Mouse (Mus musculus) cortical plate, adult 2 months (tissue): ENCODE measurements at regions not wholly inside any gene's neighbourhood (a gene's known extent, or its start where the extent isn't known, plus 50 kb on each side); places are given as distances from the start of the nearest gene placed in this dataset.

Source experiments
- H3K27ac ChIP-seq: fragments of 200-500 bp; 2 replicates; pipeline ENCODE4 v1.5.1; 2012; ENCODE audit warnings: low read length, control low read depth, inconsistent platforms; ENCODE audit not compliant: insufficient read depth
- H3K4me1 ChIP-seq: fragments of 200-500 bp; 2 replicates; pipeline ENCODE4 v1.6.1; 2011; ENCODE audit warnings: low read length; ENCODE audit not compliant: control insufficient read depth, insufficient read depth
- H3K4me3 ChIP-seq: fragments of 200-500 bp; 2 replicates; pipeline ENCODE4 v1.5.1; 2011; ENCODE audit warnings: mild to moderate bottlenecking, low read length, control low read depth; ENCODE audit not compliant: insufficient read depth
- CTCF ChIP-seq: fragments of 200-500 bp; IDR thresholded peaks from 2 replicates; pipeline ENCODE4 v1.5.1; 2011; ENCODE audit warnings: mild to moderate bottlenecking, control low read depth, low read length; ENCODE audit not compliant: insufficient read depth; ENCODE audit errors: extremely low read depth
- POLR2A ChIP-seq: fragments of 200-500 bp; IDR thresholded peaks from 2 replicates; pipeline ENCODE4 v1.6.1; 2011; ENCODE audit warnings: mild to moderate bottlenecking, low read length, control low read depth; ENCODE audit not compliant: insufficient read depth; ENCODE audit errors: extremely low read depth

- Histone ChIP-seq H3K27ac (peak overlapping the region; percentile 56; the same call in 1 of the 2 replicates), H3K4me1 (peaks cover 2% of the 10 kb centered on the region), H3K4me3 (no peak overlapping the region)
- TF ChIP-seq CTCF: no peak
- no peak for TF ChIP-seq POLR2A
Measured at GRCm38 (mm10) chr10:66433490-66433889, 662.4 kb upstream of the Jmjd1c start.

DNA sequence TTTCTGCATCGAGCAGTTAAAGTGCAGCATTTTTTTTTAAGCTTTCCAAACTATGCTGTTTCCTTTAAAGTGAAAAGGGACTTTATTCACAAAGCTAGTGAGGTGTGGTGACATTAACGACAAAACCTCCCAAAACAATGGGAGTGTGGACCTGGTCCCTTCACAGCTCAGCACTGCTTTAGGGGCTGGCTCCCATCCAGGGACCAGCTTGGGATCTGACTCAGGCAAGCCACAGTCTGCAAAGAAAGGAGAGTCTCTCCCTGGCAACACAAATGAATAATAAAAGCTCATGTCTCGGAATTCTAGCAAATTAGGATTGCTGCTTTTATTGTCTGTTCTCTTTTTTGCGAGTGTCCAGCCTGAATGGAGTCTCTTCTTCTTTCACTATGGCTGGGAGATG, 625.2 kb upstream of the Jmjd1c start:
- TF ChIP-seq POLR2A: no peak
- TF ChIP-seq CTCF: no peak
- H3K4me3 ChIP-seq: no peak overlapping the region

DNA sequence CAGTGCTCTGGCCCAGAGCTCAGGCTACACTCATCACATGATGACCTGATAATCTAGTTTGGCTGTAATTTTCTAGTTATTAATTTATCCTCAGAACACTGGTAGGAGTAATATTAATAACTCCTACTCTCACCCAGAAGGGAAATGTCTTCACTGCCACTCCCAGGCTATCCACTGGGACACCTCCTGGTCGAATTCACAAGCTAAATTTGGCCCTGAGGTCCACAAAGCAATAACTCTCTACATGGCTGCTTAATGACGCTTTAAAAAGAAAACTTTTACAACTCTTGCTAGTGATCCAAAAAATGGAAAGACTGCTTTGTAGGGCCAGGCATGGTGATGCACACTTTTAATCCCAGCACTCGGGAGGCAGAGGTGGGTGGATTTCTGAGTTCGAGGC, 623.9 kb upstream of the Jmjd1c start:
- H3K4me3 ChIP-seq: no peak overlapping the region

More for the DNA sequence above, 625.2 kb upstream of the Jmjd1c start:
- Histone ChIP-seq H3K27ac (no peak overlapping the region), H3K4me1 (no peaks in the 10 kb centered on the region)

GRCm38 (mm10) chr10:66475187-66475735, 620.7 kb upstream of the Jmjd1c start:
- Histone ChIP-seq H3K4me3 (no peak overlapping the region), H3K4me1 (no peaks in the 10 kb centered on the region), H3K27ac (no peak overlapping the region)
- TF ChIP-seq CTCF (no peak), POLR2A (no peak)

More for the DNA sequence above, 623.9 kb upstream of the Jmjd1c start:
- TF ChIP-seq POLR2A (no peak), CTCF (no peak)
- Histone ChIP-seq H3K4me1 (no peaks in the 10 kb centered on the region), H3K27ac (no peak overlapping the region)

DNA sequence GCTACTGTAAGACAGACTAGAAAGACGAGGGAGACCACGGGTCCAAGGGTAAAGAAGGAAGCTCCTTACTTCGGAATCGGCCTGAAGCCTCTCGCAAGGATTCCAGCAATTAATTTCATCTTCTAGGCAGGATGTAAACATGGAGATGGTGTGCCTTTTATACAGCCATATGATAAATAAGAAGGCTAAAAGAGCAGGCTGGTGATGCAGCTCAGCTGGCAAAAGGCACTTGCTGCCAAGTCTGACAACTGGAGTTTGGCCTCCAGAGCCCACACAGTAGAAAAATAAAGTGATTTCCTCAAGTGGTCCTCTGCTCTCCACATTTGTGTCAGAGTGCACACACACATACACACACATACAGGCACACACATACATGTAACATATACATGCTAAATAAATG, 605.1 kb upstream of the Jmjd1c start:
- no peak overlapping the region for H3K27ac ChIP-seq
- H3K4me1 ChIP-seq: no peaks in the 10 kb centered on the region
- no peak overlapping the region for H3K4me3 ChIP-seq
- TF ChIP-seq POLR2A (no peak), CTCF (no peak)

- H3K27ac ChIP-seq: no peak overlapping the region
Measured at GRCm38 (mm10) chr10:66491850-66492249, 604.1 kb upstream of the Jmjd1c start.

GRCm38 (mm10) chr10:66539846-66540245, 556.1 kb upstream of the Jmjd1c start:
- no peak overlapping the region for H3K4me3 ChIP-seq
- TF ChIP-seq CTCF: no peak
- no peak for TF ChIP-seq POLR2A
- no peak overlapping the region for H3K27ac ChIP-seq
- H3K4me1 ChIP-seq: no peaks in the 10 kb centered on the region

More at GRCm38 (mm10) chr10:66491850-66492249, 604.1 kb upstream of the Jmjd1c start:
- Histone ChIP-seq H3K4me1 (no peaks in the 10 kb centered on the region), H3K4me3 (no peak overlapping the region)
- no peak for TF ChIP-seq CTCF
- no peak for TF ChIP-seq POLR2A

- TF ChIP-seq CTCF (no peak), POLR2A (no peak)
- Histone ChIP-seq H3K27ac (no peak overlapping the region), H3K4me1 (no peaks in the 10 kb centered on the region), H3K4me3 (no peak overlapping the region)
Measured at GRCm38 (mm10) chr10:66546656-66547055, 549.3 kb upstream of the Jmjd1c start.

- Histone ChIP-seq H3K4me1 (no peaks in the 10 kb centered on the region), H3K27ac (no peak overlapping the region), H3K4me3 (no peak overlapping the region)
- no peak for TF ChIP-seq POLR2A
- TF ChIP-seq CTCF: no peak
Measured at GRCm38 (mm10) chr10:66547660-66548059, 548.3 kb upstream of the Jmjd1c start.

DNA sequence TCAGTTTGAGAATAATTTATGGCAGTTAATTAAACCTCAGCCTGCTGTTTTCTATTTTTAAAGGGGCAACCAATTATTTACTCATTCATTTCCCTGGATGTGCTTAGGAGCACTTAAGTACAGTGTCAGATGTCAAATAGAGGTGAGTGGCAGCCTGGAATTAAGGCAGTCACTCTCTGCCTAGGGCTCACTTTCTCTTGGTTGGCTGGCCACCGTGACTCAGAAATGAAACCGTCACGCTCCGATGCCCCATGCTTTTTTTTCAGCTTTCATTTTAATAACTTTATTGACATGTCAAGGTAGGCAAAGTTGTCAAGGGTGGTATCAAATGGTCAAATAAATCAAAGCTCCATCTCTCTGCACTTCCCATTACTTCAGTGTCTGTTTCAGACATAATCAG, 547.9 kb upstream of the Jmjd1c start:
- Histone ChIP-seq H3K27ac (no peak overlapping the region), H3K4me3 (no peak overlapping the region), H3K4me1 (no peaks in the 10 kb centered on the region)
- TF ChIP-seq POLR2A: no peak
- no peak for TF ChIP-seq CTCF
